Mouse (Mus musculus) MEL (cell line): ENCODE measurements around the gene Birc5. TPM values are rescaled to one million over a fixed set of nuclear protein-coding genes. Genes with fewer than 3 reads are reported as not detected.

Experiments used
- DNase-seq: peaks from one replicate; pipeline ENCODE4 v3.0.0; 2011; ENCODE audit warnings: low read depth, low spot score
- H3K27ac ChIP-seq: 2 replicates; pipeline ENCODE4 v1.5.1; 2012; ENCODE audit warnings: low read depth, mild to moderate bottlenecking, control low read depth, low read length, moderate library complexity; ENCODE audit not compliant: control insufficient read depth
- H3K27me3 ChIP-seq, 2 experiments: fragments of 150-350 bp in 1 of 2; sonication (generic) in 1 of 2; 2 replicates each; pipeline ENCODE4 v1.6.1; 2012; ENCODE audit warnings: low read length in 2 of 2, mild to moderate bottlenecking in 2 of 2, improper control_type of control experiment in 1 of 2, moderate library complexity in 1 of 2; ENCODE audit not compliant: insufficient read depth in 2 of 2, control insufficient read depth in 1 of 2
- H3K36me3 ChIP-seq, 2 experiments: 2 replicates each; pipeline ENCODE4 v1.6.1; 2012 to 2014; ENCODE audit warnings: low read length in 2 of 2, improper control_type of control experiment in 1 of 2, inconsistent platforms in 1 of 2, mild to moderate bottlenecking in 1 of 2; ENCODE audit not compliant: insufficient read depth in 2 of 2, control insufficient read depth in 1 of 2
- H3K4me1 ChIP-seq, 2 experiments: fragments of 150-350 bp in 1 of 2; sonication (generic) in 1 of 2; 2 replicates each; pipeline ENCODE4 v1.6.1; 2012; ENCODE audit warnings: low read length in 2 of 2, improper control_type of control experiment in 1 of 2, mild to moderate bottlenecking in 1 of 2; ENCODE audit not compliant: insufficient read depth in 2 of 2, control insufficient read depth in 1 of 2
- H3K4me3 ChIP-seq, 2 experiments: fragments of 150-350 bp in 1 of 2; sonication (generic) in 1 of 2; 2 replicates each; pipeline ENCODE4 v1.5.1; 2012; ENCODE audit warnings: low read depth in 2 of 2, low read length in 2 of 2, mild to moderate bottlenecking in 2 of 2, moderate library complexity in 2 of 2, control low read depth in 1 of 2, improper control_type of control experiment in 1 of 2; ENCODE audit not compliant: control insufficient read depth in 1 of 2, insufficient read depth in 1 of 2
- H3K79me2 ChIP-seq: 2 replicates; pipeline ENCODE4 v1.6.1; 2012; ENCODE audit warnings: mild to moderate bottlenecking, low read length, moderate library complexity; ENCODE audit not compliant: control insufficient read depth, poor library complexity, insufficient read depth
- H3K9ac ChIP-seq: 2 replicates; pipeline ENCODE4 v1.6.1; 2012; ENCODE audit warnings: low read depth, mild to moderate bottlenecking, control low read depth, low read length, moderate library complexity; ENCODE audit not compliant: control insufficient read depth, poor library complexity, severe bottlenecking
- H3K9me3 ChIP-seq: fragments of 150-350 bp; sonication (generic); replicated peaks from 2 replicates; pipeline ENCODE4 v1.6.1; 2012; ENCODE audit warnings: mild to moderate bottlenecking, low read length, improper control_type of control experiment, moderate library complexity; ENCODE audit not compliant: insufficient read depth
- ELF1 ChIP-seq: IDR thresholded peaks from 2 replicates; pipeline ENCODE4 v1.6.1; 2014; ENCODE audit warnings: low read depth, mild to moderate bottlenecking, inconsistent platforms, low read length, improper control_type of control experiment, moderate library complexity
- ETS1 ChIP-seq: IDR thresholded peaks from 2 replicates; pipeline ENCODE4 v1.6.1; 2012; ENCODE audit warnings: low read depth, mild to moderate bottlenecking, inconsistent platforms, low read length, improper control_type of control experiment, moderate library complexity
- GABPA ChIP-seq: IDR thresholded peaks from 2 replicates; pipeline ENCODE4 v1.6.1; 2012; ENCODE audit warnings: low read depth, mild to moderate bottlenecking, inconsistent platforms, low read length, improper control_type of control experiment, moderate library complexity
- GATA1 ChIP-seq: IDR thresholded peaks from 2 replicates; pipeline ENCODE4 v1.6.1; 2011; ENCODE audit warnings: low read depth, low read length, improper control_type of control experiment
- MAX ChIP-seq: IDR thresholded peaks from 2 replicates; pipeline ENCODE4 v1.6.1; 2011; ENCODE audit warnings: low read length, improper control_type of control experiment
- MAZ ChIP-seq: IDR thresholded peaks from 2 replicates; pipeline ENCODE4 v1.6.1; 2012; ENCODE audit warnings: low read depth, mild to moderate bottlenecking, inconsistent platforms, low read length, improper control_type of control experiment
- MEF2A ChIP-seq: IDR thresholded peaks from 2 replicates; pipeline ENCODE4 v1.6.1; 2014; ENCODE audit warnings: low read depth, mild to moderate bottlenecking, inconsistent platforms, low read length, improper control_type of control experiment; ENCODE audit not compliant: poor library complexity, insufficient replicate concordance, severe bottlenecking; ENCODE audit errors: extremely low read depth
- MYC ChIP-seq: IDR thresholded peaks from 2 replicates; pipeline ENCODE4 v1.6.1; 2011; ENCODE audit warnings: low read depth, mild to moderate bottlenecking, low read length, improper control_type of control experiment, moderate library complexity
- NELFE ChIP-seq: IDR thresholded peaks from 2 replicates; pipeline ENCODE4 v1.6.1; 2011; ENCODE audit warnings: low read depth, low read length, improper control_type of control experiment
- POLR2AphosphoS5 ChIP-seq: IDR thresholded peaks from 2 replicates; pipeline ENCODE4 v1.6.1; 2012; ENCODE audit warnings: low read depth, borderline replicate concordance, mild to moderate bottlenecking, inconsistent platforms, low read length, moderate library complexity, mixed read lengths
- TBP ChIP-seq: IDR thresholded peaks from 2 replicates; pipeline ENCODE4 v1.8.0; 2011; ENCODE audit warnings: low read depth, low read length, improper control_type of control experiment
- UBTF ChIP-seq: IDR thresholded peaks from 2 replicates; pipeline ENCODE4 v1.6.1; 2012; ENCODE audit warnings: low read depth, mild to moderate bottlenecking, inconsistent platforms, low read length, improper control_type of control experiment, moderate library complexity, borderline replicate concordance; ENCODE audit not compliant: insufficient read depth
- USF1 ChIP-seq: IDR thresholded peaks from 2 replicates; pipeline ENCODE4 v1.6.1; 2014; ENCODE audit warnings: low read depth, mild to moderate bottlenecking, inconsistent platforms, low read length, improper control_type of control experiment, moderate library complexity
- ZC3H11A ChIP-seq: IDR thresholded peaks from 2 replicates; pipeline ENCODE4 v1.6.1; 2012; ENCODE audit warnings: low read depth, mild to moderate bottlenecking, inconsistent platforms, low read length, improper control_type of control experiment
- ZMIZ1 ChIP-seq: IDR thresholded peaks from 2 replicates; pipeline ENCODE4 v1.6.1; 2012; ENCODE audit warnings: low read depth, mild to moderate bottlenecking, inconsistent platforms, low read length, improper control_type of control experiment, moderate library complexity
- ZNF384 ChIP-seq: IDR thresholded peaks from 2 replicates; pipeline ENCODE4 v1.6.1; 2012; ENCODE audit warnings: low read depth, mild to moderate bottlenecking, inconsistent platforms, low read length, improper control_type of control experiment
- polyA plus RNA-seq, 2 experiments: library from polyadenylated mRNA; stranded (reverse) in 1 of 2; unstranded in 1 of 2; fragments of >175 nt in 1 of 2; fragments of >200 nt in 1 of 2; gene quantifications; 2 replicates each; pipeline versions ENCODE4 v1.2.1 to v1.2.4; 2012; ENCODE audit warnings: low replicate concordance in 2 of 2, low read depth in 1 of 2; ENCODE audit not compliant: insufficient read length in 2 of 2, insufficient read depth in 1 of 2, missing spikeins in 1 of 2
- total RNA-seq: library from RNA; depleted of rRNA; stranded (reverse); fragments of 300-350 nt; gene quantifications from 2 replicates; pipeline ENCODE4 v1.2.3, GENCODE M21; 2012

The Birc5 gene
- total and polyA plus RNA-seq, 3 experiments = 214 to 242 TPM; not detected in 1

GRCm38 (mm10) chr11:117848985-117849671, at the start of gene Birc5 (continued):
- TF ChIP-seq POLR2AphosphoS5 (0 out of 2 replicates have a peak, but pooled peaks have one; percentile 46), USF1 (0 out of 2 replicates have a peak, but pooled peaks have one; percentile 52), MAZ (peak; percentile 43; the same call in 1 of the 2 replicates), MAX (peak; percentile 70; the same call in 1 of the 2 replicates)

DNA sequence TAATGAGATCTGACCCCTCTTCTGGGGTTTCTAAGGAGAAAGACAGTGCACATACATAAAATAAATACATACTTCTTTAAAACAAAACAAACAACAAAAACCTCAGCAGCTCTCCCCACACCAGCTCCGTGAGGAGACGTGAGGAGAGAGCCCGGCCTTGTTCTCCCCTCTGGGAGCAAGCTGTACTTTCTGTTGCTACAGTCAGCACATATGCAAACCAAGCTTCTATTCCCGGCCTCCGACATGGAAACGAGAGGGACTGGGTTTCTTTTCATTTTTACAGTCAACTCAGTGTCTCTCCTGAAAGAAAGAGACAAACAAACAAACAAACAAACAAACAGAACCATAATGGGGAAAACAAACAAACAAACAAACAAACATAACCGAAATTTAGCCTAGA, 49.0 kb upstream of the Birc5 start:
- no peak for DNase-seq
- H3K79me2 ChIP-seq = no peaks in the 10 kb centered on the region
- no peak overlapping the region for H3K9ac ChIP-seq
- H3K27me3 ChIP-seq = no peaks in the 10 kb centered on the region
- H3K27ac ChIP-seq = no peak overlapping the region
- no peak overlapping the region for H3K4me3 ChIP-seq
- peaks cover 0 to 20% of the 10 kb centered on the region in 2 experiments; a peak in 2 of 4 replicates for H3K36me3 ChIP-seq
- no peaks in the 10 kb centered on the region for H3K9me3 ChIP-seq
- H3K4me1 ChIP-seq = peaks cover 11 to 30% of the 10 kb centered on the region in 2 experiments
- TF ChIP-seq TBP (no peak), POLR2AphosphoS5 (no peak), MYC (no peak), ZNF384 (no peak), ZC3H11A (no peak), GATA1 (no peak), ZMIZ1 (no peak), NELFE (no peak), ELF1 (no peak), ETS1 (no peak), GABPA (no peak), UBTF (no peak)

- H3K27ac ChIP-seq = no peak overlapping the region
- H3K27me3 ChIP-seq = no peaks in the 10 kb centered on the region
- H3K79me2 ChIP-seq = no peaks in the 10 kb centered on the region
- no peak overlapping the region for H3K4me3 ChIP-seq
- H3K4me1 ChIP-seq = peaks cover 11 to 30% of the 10 kb centered on the region in 2 experiments
- H3K9ac ChIP-seq = no peak overlapping the region
- DNase-seq = no peak
- peaks cover 0 to 20% of the 10 kb centered on the region in 2 experiments; a peak in 2 of 4 replicates for H3K36me3 ChIP-seq
- TF ChIP-seq MEF2A (no peak), NELFE (no peak), MYC (no peak), POLR2AphosphoS5 (no peak)
- no peaks in the 10 kb centered on the region for H3K9me3 ChIP-seq
These were observed 47.4 kb upstream of the Birc5 start for GRCm38 (mm10) chr11:117801650-117802049.
